Mouse (Mus musculus) midbrain, embryonic 10.5 days (tissue): ENCODE measurements around the gene Churc1. TPM values are rescaled to one million over a fixed set of nuclear protein-coding genes. Genes with fewer than 3 reads are reported as not detected.

Experiments
- DNase-seq: peaks from one replicate; pipeline ENCODE4 v3.0.0-alpha.2; 2017; ENCODE audit warnings: low spot score
- H3K27ac ChIP-seq: fragments of 300-500 bp; sonication (generic); replicated peaks from 2 replicates; pipeline ENCODE4 v1.5.1; 2016; ENCODE audit warnings: mild to moderate bottlenecking
- H3K27me3 ChIP-seq: fragments of 300-500 bp; sonication (generic); 2 replicates; pipeline ENCODE4 v1.6.1; 2016; ENCODE audit warnings: low read depth, mild to moderate bottlenecking; ENCODE audit not compliant: poor library complexity, severe bottlenecking
- H3K36me3 ChIP-seq: fragments of 300-500 bp; sonication (generic); 2 replicates; pipeline ENCODE4 v1.6.1; 2016; ENCODE audit warnings: mild to moderate bottlenecking, moderate library complexity
- H3K4me1 ChIP-seq: fragments of 300-500 bp; sonication (generic); 2 replicates; pipeline ENCODE4 v1.6.1; 2016
- H3K4me3 ChIP-seq: fragments of 300-500 bp; sonication (generic); 2 replicates; pipeline ENCODE4 v1.5.1; 2016; ENCODE audit warnings: mild to moderate bottlenecking, moderate library complexity
- H3K9me3 ChIP-seq: fragments of 300-500 bp; sonication (generic); replicated peaks from 2 replicates; pipeline ENCODE4 v1.6.1; 2016; ENCODE audit warnings: mild to moderate bottlenecking
- WGBS: fragments of 180-500 bp; shearing (Covaris S2); methylation state at CpG from one replicate; pipeline ENCODE4 v1.1.7; 2016; 5-methylcytosine and 5-hydroxymethylcytosine counted together
- polyA plus RNA-seq: library from polyadenylated mRNA; unstranded; fragments of >200 nt; fragmentation: Nextera tagmentation; extraction: Ambion mirVana; gene quantifications from 2 replicates; pipeline ENCODE4 v1.2.1, GENCODE M21; 2016

The Churc1 gene
- 117 and 123 TPM in 2 replicates for polyA plus RNA-seq

DNA sequence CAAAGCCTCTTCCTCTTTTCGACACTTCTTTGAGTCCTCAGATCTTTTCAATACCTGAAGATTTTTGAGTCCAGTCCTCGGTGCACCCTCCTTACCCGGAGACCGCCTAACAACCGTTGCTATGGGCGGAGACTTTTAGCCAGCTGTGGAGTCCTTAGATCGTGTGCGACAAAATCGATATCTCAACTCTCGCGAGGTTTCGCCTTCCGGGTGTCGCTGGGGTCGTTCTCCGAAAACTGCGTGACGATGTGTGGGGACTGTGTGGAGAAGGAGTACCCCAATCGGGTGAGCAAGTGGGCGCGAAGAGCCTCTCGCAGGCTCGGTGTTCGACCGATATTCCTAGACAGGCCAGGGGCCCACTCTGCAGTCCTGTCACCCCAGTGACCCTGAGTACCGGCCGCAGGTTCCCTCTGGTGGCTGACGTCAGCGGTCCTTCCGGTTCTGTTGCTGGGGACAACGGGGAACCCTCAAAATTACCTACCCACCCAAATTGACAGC is at the start of gene Churc1, which contains the start of gene Fntb:
Gene Churc1, plus strand, starts transcription at position 185 of the 498 bp plus-strand sequence.
Gene Fntb, plus strand, starts transcription at position 236 of the 498 bp plus-strand sequence.
- H3K4me3 ChIP-seq = peak within 1 kb of the TSS; percentile 80
- no peaks in the 10 kb centered on the region for H3K9me3 ChIP-seq
- peak within 1 kb of the TSS; percentile 95 for H3K27ac ChIP-seq
- H3K27me3 ChIP-seq = no peaks in the 10 kb centered on the region
- WGBS = under 1% methylated on average over 31 of the region's 31 CpGs
- no peaks in the 10 kb centered on the region for H3K36me3 ChIP-seq
- peak; percentile 93 for DNase-seq
- peaks cover 14% of the 10 kb centered on the region for H3K4me1 ChIP-seq

DNA sequence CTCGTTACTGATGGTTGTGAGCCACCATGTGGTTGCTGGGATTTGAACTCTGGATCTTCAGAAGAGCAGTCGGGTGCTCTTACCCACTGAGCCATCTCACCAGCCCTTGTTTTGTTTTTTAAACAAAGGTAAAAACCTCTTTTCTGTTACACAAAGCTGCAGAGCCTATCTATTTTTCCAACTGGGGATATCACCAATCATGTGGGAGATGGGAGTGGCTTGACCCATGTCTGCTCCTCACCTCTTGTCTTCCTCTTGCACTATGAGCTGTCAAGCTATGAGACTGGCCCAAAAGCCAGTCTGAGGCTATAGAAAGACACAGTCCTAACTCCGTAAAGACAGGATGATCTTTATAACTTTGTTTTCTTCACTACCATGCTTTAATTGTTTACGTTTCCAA is 47.0 kb upstream of the Churc1 start:
- DNase-seq = no peak
- Histone ChIP-seq H3K4me3 (no peak overlapping the region), H3K27me3 (peaks cover 9% of the 10 kb centered on the region), H3K9me3 (no peaks in the 10 kb centered on the region), H3K4me1 (no peaks in the 10 kb centered on the region), H3K27ac (no peak overlapping the region), H3K36me3 (no peaks in the 10 kb centered on the region)
- 80% methylated on average over 4 of the region's 4 CpGs for WGBS

- no peaks in the 10 kb centered on the region for H3K4me1 ChIP-seq
- H3K36me3 ChIP-seq = no peaks in the 10 kb centered on the region
- H3K9me3 ChIP-seq = no peaks in the 10 kb centered on the region; the same call in 1 of the 2 replicates
- H3K4me3 ChIP-seq = no peak overlapping the region
- no peak overlapping the region for H3K27ac ChIP-seq
- no peak for DNase-seq
- no peaks in the 10 kb centered on the region for H3K27me3 ChIP-seq
Measured at GRCm38 (mm10) chr12:76720572-76720971, 44.8 kb upstream of the Churc1 start.

DNA sequence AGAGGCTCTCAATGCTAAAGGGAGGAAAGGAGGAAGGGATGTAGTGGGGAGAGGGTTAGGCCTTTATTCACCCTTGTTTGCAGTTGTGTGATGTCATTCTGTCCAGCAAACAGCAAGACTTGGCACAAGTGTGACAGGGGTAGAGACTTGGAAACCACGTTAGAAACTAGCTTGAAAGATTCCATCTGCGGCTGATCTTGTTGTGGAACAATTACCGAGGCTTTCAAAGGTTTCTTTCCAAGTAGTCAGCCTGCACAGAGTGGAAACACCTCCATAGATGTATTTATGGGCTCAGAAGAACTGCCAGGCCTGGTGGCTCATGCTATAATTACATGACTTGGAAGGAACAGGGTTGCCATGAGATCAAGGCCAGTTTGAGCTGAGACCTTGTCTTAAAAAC is 43.3 kb upstream of the Churc1 start:
- no peak overlapping the region for H3K27ac ChIP-seq
- H3K9me3 ChIP-seq = no peaks in the 10 kb centered on the region; the same call in 1 of the 2 replicates
- DNase-seq = no peak
- H3K36me3 ChIP-seq = no peaks in the 10 kb centered on the region
- no peaks in the 10 kb centered on the region for H3K4me1 ChIP-seq
- 85% methylated on average over 3 of the region's 3 CpGs for WGBS
- H3K4me3 ChIP-seq = no peak overlapping the region
- no peaks in the 10 kb centered on the region for H3K27me3 ChIP-seq

DNA sequence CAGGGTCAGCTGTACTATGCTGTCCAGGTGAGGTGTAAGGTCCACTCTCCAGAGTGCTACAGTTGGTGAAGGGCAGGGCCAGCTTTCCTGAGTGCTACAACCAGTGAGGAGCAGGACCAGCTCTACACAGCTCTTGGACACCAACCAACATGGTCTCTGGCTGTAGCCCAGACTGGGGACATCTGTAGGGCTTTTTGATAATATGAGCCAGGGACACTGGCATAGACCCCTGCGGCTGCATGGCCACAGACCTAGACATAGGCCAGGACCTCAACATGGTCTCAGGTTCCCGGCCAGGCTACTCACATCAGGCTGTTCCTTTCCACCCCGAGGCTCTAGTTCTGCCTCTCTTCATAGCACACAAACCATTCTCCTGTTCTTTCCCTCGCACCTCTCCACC is 37.4 kb upstream of the Churc1 start:
- Histone ChIP-seq H3K27ac (no peak overlapping the region), H3K4me3 (no peak overlapping the region), H3K4me1 (no peaks in the 10 kb centered on the region), H3K27me3 (no peaks in the 10 kb centered on the region), H3K36me3 (no peaks in the 10 kb centered on the region), H3K9me3 (peaks cover 9% of the 10 kb centered on the region; the same call in 1 of the 2 replicates)
- DNase-seq = no peak
- 88% methylated on average over 4 of the region's 4 CpGs for WGBS

DNA sequence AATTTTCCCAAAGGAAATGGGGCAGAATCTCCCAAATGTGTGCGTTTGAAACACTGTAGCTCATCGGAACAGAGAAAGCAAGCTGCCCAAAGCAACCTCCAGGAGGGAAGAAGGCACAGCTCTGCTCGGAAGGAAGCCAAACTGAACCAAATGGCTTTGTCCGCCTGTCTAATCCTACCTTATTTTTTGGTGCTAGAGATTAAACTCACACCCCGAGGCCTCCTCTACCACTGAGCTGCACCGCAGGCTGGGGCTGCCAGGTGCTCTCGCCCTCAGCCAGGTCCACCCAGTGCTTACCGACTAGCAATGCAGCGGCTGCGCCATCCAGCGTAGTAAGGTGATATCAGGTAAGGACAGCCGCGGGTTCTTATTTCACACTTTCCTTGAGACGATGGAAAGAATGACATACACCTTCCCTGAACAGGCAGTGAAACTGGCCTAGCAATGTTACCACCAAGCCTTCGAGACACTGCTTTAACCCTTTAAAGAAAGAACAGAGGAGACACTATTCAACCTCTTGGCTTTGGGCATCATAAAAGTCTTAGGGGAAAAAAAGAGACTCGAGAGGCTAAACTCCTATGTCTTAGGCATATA is 14.4 kb upstream of the Churc1 start:
- H3K4me1 ChIP-seq = no peaks in the 10 kb centered on the region
- 82% methylated on average over 16 of the region's 16 CpGs for WGBS
- no peaks in the 10 kb centered on the region for H3K36me3 ChIP-seq
- DNase-seq = no peak
- no peak overlapping the region for H3K4me3 ChIP-seq
- H3K27me3 ChIP-seq = no peaks in the 10 kb centered on the region
- no peaks in the 10 kb centered on the region for H3K9me3 ChIP-seq
- no peak overlapping the region for H3K27ac ChIP-seq

DNA sequence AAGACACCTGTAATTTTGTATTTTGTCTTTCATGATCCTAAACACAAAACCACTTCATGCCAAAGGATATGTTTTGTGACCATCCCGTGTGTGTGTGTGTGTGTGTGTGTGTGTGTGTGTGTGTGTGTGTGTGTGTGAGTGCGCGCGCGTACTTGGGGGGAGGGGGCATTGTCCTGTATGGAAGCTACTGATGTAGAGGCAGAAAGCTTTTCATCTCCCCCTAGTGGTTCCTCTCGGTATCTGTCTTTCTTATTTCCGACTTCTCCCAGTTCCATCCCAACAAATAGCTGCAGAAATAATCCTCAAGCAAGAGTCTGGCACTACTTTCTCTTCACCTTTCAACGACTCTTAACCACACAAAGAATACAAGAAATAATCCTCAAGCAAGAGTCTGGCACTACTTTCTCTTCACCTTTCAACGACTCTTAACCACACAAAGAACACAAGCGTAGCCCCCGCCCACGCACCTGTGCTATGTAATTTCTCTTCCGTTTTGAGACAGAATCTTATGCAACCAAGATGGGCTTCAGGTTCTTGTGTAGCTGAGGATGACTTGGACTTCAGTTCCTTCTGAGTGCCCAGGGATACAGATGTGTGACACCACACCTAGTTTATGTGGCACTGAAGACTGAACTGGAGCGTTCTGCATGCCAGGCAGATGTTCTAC is 12.6 kb upstream of the Churc1 start:
- Histone ChIP-seq H3K9me3 (no peaks in the 10 kb centered on the region), H3K36me3 (no peaks in the 10 kb centered on the region), H3K4me1 (no peaks in the 10 kb centered on the region), H3K4me3 (no peak overlapping the region), H3K27me3 (no peaks in the 10 kb centered on the region), H3K27ac (no peak overlapping the region)
- WGBS = 48% methylated on average over 14 of the region's 14 CpGs
- peak; percentile 50 for DNase-seq

DNA sequence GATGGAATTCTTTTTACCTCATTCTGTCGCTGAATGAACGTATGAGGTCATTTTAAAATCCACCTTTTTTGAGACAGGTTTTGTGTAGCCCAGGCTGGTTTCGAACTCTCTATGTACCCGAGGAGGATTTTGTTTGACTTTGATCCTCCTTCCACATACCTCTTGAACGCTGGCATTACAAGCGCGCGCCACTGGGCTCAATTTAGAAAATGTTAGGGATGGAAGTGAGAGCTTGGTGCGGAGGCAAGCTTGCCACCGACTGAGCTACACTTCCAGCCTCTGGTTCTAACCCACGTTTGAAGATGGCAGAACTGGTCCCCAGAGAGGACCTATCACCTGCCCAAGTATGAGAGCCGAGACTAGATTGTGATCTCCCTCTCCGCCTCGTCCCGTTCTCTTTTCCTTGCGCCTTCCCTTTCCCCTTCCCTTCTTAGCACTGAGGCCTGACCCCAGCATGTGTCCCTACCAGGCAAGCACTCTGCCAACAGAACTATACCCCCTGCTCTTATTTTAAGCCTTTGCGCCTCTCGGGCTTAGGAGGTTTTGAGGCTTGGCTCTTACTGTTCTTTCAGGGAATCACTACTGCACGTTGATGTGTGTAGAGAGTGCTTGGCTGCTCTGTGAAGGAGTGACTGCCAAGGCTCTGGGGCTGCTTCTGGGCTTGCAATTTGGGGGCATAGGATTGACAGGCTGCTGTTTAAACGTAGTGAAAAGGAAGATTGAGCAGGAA is 728 bp downstream of the Churc1 start:
- 35% methylated on average over 20 of the region's 20 CpGs for WGBS
- peak overlapping the region; percentile 80 for H3K4me3 ChIP-seq
- DNase-seq = no peak
- no peaks in the 10 kb centered on the region for H3K36me3 ChIP-seq
- H3K27me3 ChIP-seq = no peaks in the 10 kb centered on the region
- peak overlapping the region; percentile 95 for H3K27ac ChIP-seq
- no peaks in the 10 kb centered on the region for H3K9me3 ChIP-seq
- peaks cover 14% of the 10 kb centered on the region for H3K4me1 ChIP-seq

DNA sequence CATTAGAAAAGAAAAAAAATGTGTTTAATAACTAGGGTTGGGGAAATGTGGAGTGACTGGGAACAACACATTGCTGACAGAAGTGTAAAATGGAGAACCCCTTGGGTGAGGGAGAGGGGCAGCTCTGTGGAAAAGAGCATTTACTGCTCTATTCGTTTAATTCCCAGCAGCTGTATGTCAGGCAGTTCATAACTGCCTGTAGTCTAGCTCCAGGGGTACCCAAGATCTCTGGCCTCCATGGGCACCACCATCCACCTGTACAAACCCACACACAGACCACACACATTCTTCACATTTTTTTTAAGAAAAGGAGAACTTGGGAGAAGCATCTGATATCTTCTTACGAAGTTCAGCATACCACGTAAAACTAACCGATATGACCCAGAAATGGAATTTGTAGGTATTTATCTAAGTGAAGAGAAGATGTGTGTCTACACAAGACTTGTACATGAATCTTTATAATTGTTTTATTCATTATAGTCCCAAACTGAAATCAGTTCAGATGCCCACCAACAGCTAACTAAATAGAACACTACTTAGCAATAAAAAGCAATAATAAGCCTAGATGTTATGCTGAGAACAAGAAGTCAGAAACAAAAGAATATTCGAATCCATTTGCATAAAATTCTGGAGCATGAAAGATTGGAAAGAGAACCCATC is 5.6 kb downstream of the Churc1 start:
- Histone ChIP-seq H3K27me3 (no peaks in the 10 kb centered on the region), H3K9me3 (no peaks in the 10 kb centered on the region), H3K27ac (no peak overlapping the region), H3K4me1 (peaks cover 6% of the 10 kb centered on the region), H3K36me3 (no peaks in the 10 kb centered on the region), H3K4me3 (no peak overlapping the region)
- 88% methylated on average over 5 of the region's 5 CpGs for WGBS
- DNase-seq = no peak

DNA sequence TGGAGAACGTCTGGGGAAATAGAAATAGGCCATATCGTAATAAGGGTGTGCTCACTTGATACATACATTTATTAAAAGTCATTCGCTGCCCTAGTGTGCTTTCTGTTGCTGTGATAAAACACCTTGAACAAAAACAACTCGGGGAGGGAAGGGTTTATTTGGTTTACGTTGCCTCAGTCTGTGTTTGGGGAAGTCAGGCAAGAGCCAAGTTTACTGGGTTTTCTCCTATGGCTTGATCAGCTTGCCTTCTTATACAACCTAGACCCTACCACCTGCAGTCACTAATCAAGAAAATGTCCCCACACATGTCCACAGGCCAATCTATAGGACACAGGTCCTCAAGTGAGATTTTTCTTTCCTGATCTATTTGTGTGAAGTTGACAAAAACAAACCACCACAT is 6.2 kb downstream of the Churc1 start:
- DNase-seq = no peak
- Histone ChIP-seq H3K9me3 (no peaks in the 10 kb centered on the region), H3K27me3 (no peaks in the 10 kb centered on the region), H3K4me1 (peaks cover under 1% of the 10 kb centered on the region; the same call in 1 of the 2 replicates), H3K27ac (no peak overlapping the region), H3K36me3 (no peaks in the 10 kb centered on the region), H3K4me3 (no peak overlapping the region)
- WGBS = 95% methylated on average over 5 of the region's 5 CpGs

- Histone ChIP-seq H3K27ac (no peak overlapping the region), H3K36me3 (peaks cover 4% of the 10 kb centered on the region), H3K9me3 (no peaks in the 10 kb centered on the region), H3K4me3 (no peak overlapping the region), H3K4me1 (no peaks in the 10 kb centered on the region), H3K27me3 (no peaks in the 10 kb centered on the region)
- 86% methylated on average over 3 of the region's 3 CpGs for WGBS
- DNase-seq = no peak
Measured at GRCm38 (mm10) chr12:76774652-76775051, 9.3 kb downstream of the Churc1 start.

DNA sequence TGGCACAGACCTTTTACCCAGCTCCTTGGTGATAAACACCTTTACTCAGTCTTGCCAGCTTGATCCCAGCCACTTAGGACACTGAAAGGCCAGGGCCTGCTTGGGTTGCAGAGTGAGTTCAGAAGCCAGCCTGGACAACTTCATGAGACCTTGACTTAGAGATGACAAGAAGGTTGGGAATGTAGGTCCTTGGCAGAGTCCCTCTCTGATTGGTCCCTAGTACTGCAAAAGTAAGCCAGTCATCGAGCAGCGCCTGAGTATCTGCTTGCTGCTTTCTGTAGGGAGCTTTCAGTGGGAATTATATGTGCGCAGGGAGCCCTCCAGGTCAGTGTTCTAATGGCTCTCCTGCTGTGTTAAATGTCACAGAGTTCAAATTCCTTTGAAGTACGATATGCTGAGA is 9.8 kb downstream of the Churc1 start:
- peaks cover 4% of the 10 kb centered on the region for H3K36me3 ChIP-seq
- no peaks in the 10 kb centered on the region for H3K9me3 ChIP-seq
- no peak overlapping the region for H3K27ac ChIP-seq
- WGBS = 62% methylated on average over 4 of the region's 4 CpGs
- H3K27me3 ChIP-seq = no peaks in the 10 kb centered on the region
- DNase-seq = no peak
- no peaks in the 10 kb centered on the region for H3K4me1 ChIP-seq
- H3K4me3 ChIP-seq = no peak overlapping the region
